Mouse (Mus musculus): ENCODE data around the gene Tbc1d1. TPM values are rescaled to one million over a fixed set of nuclear protein-coding genes. Genes with fewer than 3 reads are reported as not detected.
A peak's percentile ranks its signal among the peaks of the same experiment; 100 is the strongest.
"Not testable (repeated sequence)": the region's sequence is repeated elsewhere in the genome, so short reads cannot be mapped to it uniquely, and the experiment has no call there.

The Tbc1d1 gene
- polyA plus RNA-seq, 1 experiment, result 41.8 TPM

- Histone ChIP-seq H3K27me3 (ENCODE audit: control insufficient read depth, insufficient read depth, insufficient read length) (no peaks in the 10 kb centered on the region), H3K4me3 (no peak overlapping the region), H3K79me2 (ENCODE audit: control insufficient read depth, insufficient read depth) (no peaks in the 10 kb centered on the region), H3K4me2 (ENCODE audit: low read depth) (no peak overlapping the region), H3K36me3 (ENCODE audit: control insufficient read depth, insufficient read depth) (no peaks in the 10 kb centered on the region), H3ac (ENCODE audit: control insufficient read depth, insufficient read length) (no peak overlapping the region)
- TF ChIP-seq REST (IDR thresholded peaks at IDR 0.05; ENCODE audit: insufficient read depth, insufficient read length) (no peak), MYOG (IDR thresholded peaks at IDR 0.05; ENCODE audit: control insufficient read depth in 1 of 3, insufficient read depth in 1 of 3, insufficient read length in 2 of 3, low read depth in 2 of 3) (no peak), E2F4 (IDR thresholded peaks at IDR 0.05; ENCODE audit: insufficient read depth) (no peak), POLR2A (IDR thresholded peaks at IDR 0.05; ENCODE audit: insufficient read length, low read depth) (no peak), USF1 (IDR thresholded peaks at IDR 0.05; ENCODE audit: low read depth) (no peak), MYOD1 (IDR thresholded peaks at IDR 0.05; ENCODE audit: control insufficient read depth in 1 of 3, insufficient read length in 2 of 3, low read depth in 2 of 3) (no peak), POLR2AphosphoS2 (IDR thresholded peaks at IDR 0.05; ENCODE audit: insufficient read length, low read depth) (no peak), TCF3 (IDR thresholded peaks at IDR 0.05; ENCODE audit: insufficient read length, low read depth) (no peak), TCF12 (IDR thresholded peaks at IDR 0.05; ENCODE audit: insufficient read depth, poor library complexity, severe bottlenecking) (no peak), SRF (IDR thresholded peaks at IDR 0.05; ENCODE audit: control insufficient read depth, insufficient read length, low read depth) (no peak), CEBPB (IDR thresholded peaks at IDR 0.05; ENCODE audit: insufficient read depth, poor library complexity, severe bottlenecking) (no peak), MAX (IDR thresholded peaks at IDR 0.05; ENCODE audit: low read depth) (no peak)
These were observed 202.8 kb downstream of the Tbc1d1 start for GRCm38 (mm10) chr5:64358639-64359584.

- Histone ChIP-seq H3K4me3 (no peak overlapping the region), H3ac (ENCODE audit: control insufficient read depth, insufficient read length) (no peak overlapping the region), H3K79me2 (ENCODE audit: control insufficient read depth, insufficient read depth) (no peaks in the 10 kb centered on the region), H3K4me2 (ENCODE audit: low read depth) (no peak overlapping the region), H3K27me3 (ENCODE audit: control insufficient read depth, insufficient read depth, insufficient read length) (no peaks in the 10 kb centered on the region), H3K36me3 (ENCODE audit: control insufficient read depth, insufficient read depth) (no peaks in the 10 kb centered on the region)
- no peak for TF ChIP-seq POLR2A (IDR thresholded peaks at IDR 0.05; ENCODE audit: insufficient read length, low read depth)
- peak in 2 of 3 experiments; percentile 40 to 69 for TF ChIP-seq MYOG (IDR thresholded peaks at IDR 0.05; ENCODE audit: control insufficient read depth in 1 of 3, insufficient read depth in 1 of 3, insufficient read length in 2 of 3, low read depth in 2 of 3)
- TF ChIP-seq POLR2AphosphoS2 (IDR thresholded peaks at IDR 0.05; ENCODE audit: insufficient read length, low read depth), result no peak
- no peak for TF ChIP-seq CEBPB (IDR thresholded peaks at IDR 0.05; ENCODE audit: insufficient read depth, poor library complexity, severe bottlenecking)
- TF ChIP-seq USF1 (IDR thresholded peaks at IDR 0.05; ENCODE audit: low read depth), result peak; percentile 85
- TF ChIP-seq MYOD1 (IDR thresholded peaks at IDR 0.05; ENCODE audit: control insufficient read depth in 1 of 3, insufficient read length in 2 of 3, low read depth in 2 of 3), result peak in 1 of 3 experiments; percentile 65
These were observed 204.2 kb downstream of the Tbc1d1 start for GRCm38 (mm10) chr5:64360147-64360875.

GRCm38 (mm10) chr5:64360876-64361268 is 204.8 kb downstream of the Tbc1d1 start:
- H3K79me2 ChIP-seq (ENCODE audit: control insufficient read depth, insufficient read depth); H3K4me2 ChIP-seq (ENCODE audit: low read depth); H3K36me3 ChIP-seq (ENCODE audit: control insufficient read depth, insufficient read depth); H3K4me3 ChIP-seq; H3K27me3 ChIP-seq (ENCODE audit: control insufficient read depth, insufficient read depth, insufficient read length); H3ac ChIP-seq (ENCODE audit: control insufficient read depth, insufficient read length): not testable (repeated sequence)

GRCm38 (mm10) chr5:64363859-64364406 is 207.8 kb downstream of the Tbc1d1 start:
- no peak overlapping the region for H3K4me3 ChIP-seq
- H3K27me3 ChIP-seq (ENCODE audit: control insufficient read depth, insufficient read depth, insufficient read length), result no peaks in the 10 kb centered on the region
- no peaks in the 10 kb centered on the region for H3K36me3 ChIP-seq (ENCODE audit: control insufficient read depth, insufficient read depth)
- H3K4me2 ChIP-seq (ENCODE audit: low read depth), result peak overlapping the region; percentile 47
- no peaks in the 10 kb centered on the region for H3K79me2 ChIP-seq (ENCODE audit: control insufficient read depth, insufficient read depth)
- no peak overlapping the region for H3ac ChIP-seq (ENCODE audit: control insufficient read depth, insufficient read length)
- no peak for TF ChIP-seq MYOD1 (IDR thresholded peaks at IDR 0.05; ENCODE audit: control insufficient read depth in 1 of 3, insufficient read length in 2 of 3, low read depth in 2 of 3)
- TF ChIP-seq CEBPB (IDR thresholded peaks at IDR 0.05; ENCODE audit: insufficient read depth, poor library complexity, severe bottlenecking), result no peak
- no peak for TF ChIP-seq MAX (IDR thresholded peaks at IDR 0.05; ENCODE audit: low read depth)
- no peak for TF ChIP-seq TCF12 (IDR thresholded peaks at IDR 0.05; ENCODE audit: insufficient read depth, poor library complexity, severe bottlenecking)
- TF ChIP-seq E2F4 (IDR thresholded peaks at IDR 0.05; ENCODE audit: insufficient read depth), result no peak
- TF ChIP-seq TCF3 (IDR thresholded peaks at IDR 0.05; ENCODE audit: insufficient read length, low read depth), result no peak
- no peak for TF ChIP-seq POLR2AphosphoS2 (IDR thresholded peaks at IDR 0.05; ENCODE audit: insufficient read length, low read depth)
- TF ChIP-seq MYOG (IDR thresholded peaks at IDR 0.05; ENCODE audit: control insufficient read depth in 1 of 3, insufficient read depth in 1 of 3, insufficient read length in 2 of 3, low read depth in 2 of 3), result no peak
- no peak for TF ChIP-seq REST (IDR thresholded peaks at IDR 0.05; ENCODE audit: insufficient read depth, insufficient read length)

Data from myocyte (in vitro differentiated cells).